Mouse (Mus musculus): ENCODE measurements around the gene Hmces. TPM values are rescaled to one million over a fixed set of nuclear protein-coding genes. Genes with fewer than 3 reads are reported as not detected.

The Hmces gene
- polyA plus RNA-seq, 1 experiment from 2014 or later, result 27.0 TPM

DNA sequence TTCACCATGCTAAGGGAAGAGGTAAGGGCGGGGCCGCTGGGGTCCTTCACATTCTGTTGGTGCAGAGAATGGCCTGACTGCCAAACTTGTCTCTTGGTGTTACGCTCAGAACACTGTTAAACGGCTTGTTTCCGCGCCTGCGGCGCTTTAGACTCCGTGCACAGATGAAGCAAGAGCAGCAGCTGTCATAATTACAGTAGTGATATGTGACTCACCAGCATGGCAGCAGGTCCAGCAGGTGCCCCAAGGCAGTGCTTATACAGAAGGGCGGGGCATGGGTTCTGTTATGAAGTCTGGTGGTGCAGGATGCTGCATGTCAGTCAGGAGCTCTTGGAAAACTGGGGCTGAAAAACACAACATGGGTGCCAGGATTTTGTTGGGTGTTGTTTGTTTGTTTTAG, 15.7 kb upstream of the Hmces start:
- no peak overlapping the region for H3K9ac ChIP-seq (ENCODE audit: low read length)
- H3K27me3 ChIP-seq (ENCODE audit: control insufficient read depth, insufficient read depth, low read length), result no peaks in the 10 kb centered on the region
- H3K4me3 ChIP-seq (ENCODE audit: low read length), result no peak overlapping the region
- no peaks in the 10 kb centered on the region for H3K9me3 ChIP-seq (replicated peaks; ENCODE audit: control insufficient read depth, low read length)
- no peak overlapping the region for H3K4me2 ChIP-seq (ENCODE audit: low read depth, low read length)
- H3K27ac ChIP-seq (ENCODE audit: low read length), result no peak overlapping the region
- H3K36me3 ChIP-seq (ENCODE audit: control insufficient read depth, insufficient read depth), result peaks cover 75% of the 10 kb centered on the region
- no peak for ATAC-seq (replicated peaks; ENCODE audit: extremely low read depth, insufficient read depth, low FRiP score)
- WGBS, result 92% methylated on average over 10 of the region's 10 CpGs
- no peaks in the 10 kb centered on the region for H3K4me1 ChIP-seq (ENCODE audit: control insufficient read depth, insufficient read depth, low read length)

GRCm38 (mm10) chr6:87906632-87907031, 7.1 kb upstream of the Hmces start:
- Histone ChIP-seq H3K27ac (ENCODE audit: low read length) (no peak overlapping the region), H3K4me2 (ENCODE audit: low read depth, low read length) (no peak overlapping the region), H3K4me1 (ENCODE audit: control insufficient read depth, insufficient read depth, low read length) (no peaks in the 10 kb centered on the region), H3K9me3 (replicated peaks; ENCODE audit: control insufficient read depth, low read length) (no peaks in the 10 kb centered on the region), H3K27me3 (ENCODE audit: control insufficient read depth, insufficient read depth, low read length) (no peaks in the 10 kb centered on the region), H3K4me3 (ENCODE audit: low read length) (no peak overlapping the region), H3K36me3 (ENCODE audit: control insufficient read depth, insufficient read depth) (peaks cover 72% of the 10 kb centered on the region), H3K9ac (ENCODE audit: low read length) (no peak overlapping the region)
- ATAC-seq (replicated peaks; ENCODE audit: extremely low read depth, insufficient read depth, low FRiP score), result no peak
- 76% methylated on average over 5 of the region's 5 CpGs for WGBS

DNA sequence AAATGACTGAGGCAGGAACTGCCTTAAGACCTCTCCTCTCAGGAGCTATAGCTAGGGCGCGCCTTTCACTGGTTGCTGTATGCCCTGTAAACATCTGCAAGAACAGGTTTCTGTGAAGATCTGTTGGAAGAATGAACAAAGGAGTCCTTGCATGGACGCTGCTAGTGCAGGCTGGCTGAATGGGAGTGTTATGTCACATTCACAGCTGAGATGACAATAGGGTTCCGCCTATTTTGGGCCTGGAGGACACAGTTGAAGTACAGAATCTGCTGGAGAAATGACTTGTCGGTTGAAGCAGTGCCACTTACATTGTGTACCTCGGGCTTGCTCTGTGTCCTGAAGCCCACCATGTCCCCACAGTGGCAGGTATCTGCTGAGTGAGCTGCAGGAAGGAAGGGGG, 4.6 kb upstream of the Hmces start:
- Histone ChIP-seq H3K4me2 (ENCODE audit: low read depth, low read length) (no peak overlapping the region), H3K9ac (ENCODE audit: low read length) (no peak overlapping the region), H3K4me1 (ENCODE audit: control insufficient read depth, insufficient read depth, low read length) (peaks cover 3% of the 10 kb centered on the region; the same call in 1 of the 2 replicates), H3K4me3 (ENCODE audit: low read length) (no peak overlapping the region), H3K9me3 (replicated peaks; ENCODE audit: control insufficient read depth, low read length) (no peaks in the 10 kb centered on the region), H3K27me3 (ENCODE audit: control insufficient read depth, insufficient read depth, low read length) (no peaks in the 10 kb centered on the region), H3K27ac (ENCODE audit: low read length) (no peak overlapping the region), H3K36me3 (ENCODE audit: control insufficient read depth, insufficient read depth) (peaks cover 65% of the 10 kb centered on the region)
- 87% methylated on average over 6 of the region's 6 CpGs for WGBS
- no peak for ATAC-seq (replicated peaks; ENCODE audit: extremely low read depth, insufficient read depth, low FRiP score)

- Histone ChIP-seq H3K9ac (ENCODE audit: low read length) (no peak overlapping the region), H3K27ac (ENCODE audit: low read length) (no peak overlapping the region), H3K36me3 (ENCODE audit: control insufficient read depth, insufficient read depth) (peaks cover 49% of the 10 kb centered on the region), H3K9me3 (replicated peaks; ENCODE audit: control insufficient read depth, low read length) (no peaks in the 10 kb centered on the region), H3K27me3 (ENCODE audit: control insufficient read depth, insufficient read depth, low read length) (no peaks in the 10 kb centered on the region), H3K4me2 (ENCODE audit: low read depth, low read length) (no peak overlapping the region), H3K4me3 (ENCODE audit: low read length) (no peak overlapping the region), H3K4me1 (ENCODE audit: control insufficient read depth, insufficient read depth, low read length) (peaks cover 12% of the 10 kb centered on the region)
- 78% methylated on average over 6 of the region's 6 CpGs for WGBS
- no peak for ATAC-seq (replicated peaks; ENCODE audit: extremely low read depth, insufficient read depth, low FRiP score)
These were observed 2.2 kb upstream of the Hmces start for GRCm38 (mm10) chr6:87911559-87911958.

DNA sequence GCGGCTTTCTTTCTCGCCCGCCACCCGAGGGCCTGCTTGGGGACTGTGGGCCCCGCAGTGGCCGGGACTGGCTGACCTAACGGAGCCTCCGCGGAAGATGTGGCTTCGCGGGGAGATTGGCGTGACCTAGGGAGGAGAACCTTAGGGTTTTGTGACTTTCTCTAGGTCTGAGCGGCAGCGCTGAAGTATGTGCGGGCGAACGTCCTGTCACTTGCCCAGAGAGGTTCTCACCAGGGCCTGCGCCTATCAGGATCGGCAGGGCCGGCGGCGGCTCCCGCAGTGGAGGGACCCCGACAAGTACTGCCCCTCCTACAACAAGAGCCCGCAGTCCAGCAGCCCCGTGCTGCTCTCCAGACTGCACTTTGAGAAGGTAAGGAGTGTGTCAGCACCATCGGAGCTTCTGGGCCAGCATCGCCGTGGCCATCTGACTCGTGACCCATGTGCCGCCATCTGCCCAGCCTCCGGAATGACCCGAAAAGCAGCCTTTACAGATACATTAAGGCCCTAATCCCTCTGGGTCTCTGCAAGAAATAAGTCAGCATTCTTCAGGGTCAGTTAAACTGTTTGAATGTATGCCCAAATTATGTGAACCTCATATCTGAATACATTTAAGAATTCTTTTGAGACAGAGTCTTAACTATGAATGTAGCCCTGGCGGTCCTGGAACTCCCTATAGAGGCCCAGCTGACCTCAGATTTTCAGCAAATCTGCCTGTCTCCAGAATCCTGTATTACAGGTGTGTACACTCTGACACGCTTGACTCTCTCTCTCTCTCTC, 779 bp downstream of the Hmces start:
- ATAC-seq (replicated peaks; ENCODE audit: extremely low read depth, insufficient read depth, low FRiP score), result peak; percentile 59
- H3K36me3 ChIP-seq (ENCODE audit: control insufficient read depth, insufficient read depth), result peaks cover 36% of the 10 kb centered on the region

GRCm38 (mm10) chr6:87915939-87916338, 2.2 kb downstream of the Hmces start:
- H3K9ac ChIP-seq (ENCODE audit: low read length), result no peak overlapping the region
- H3K36me3 ChIP-seq (ENCODE audit: control insufficient read depth, insufficient read depth), result peaks cover 34% of the 10 kb centered on the region
- H3K27me3 ChIP-seq (ENCODE audit: control insufficient read depth, insufficient read depth, low read length), result no peaks in the 10 kb centered on the region
- H3K4me2 ChIP-seq (ENCODE audit: low read depth, low read length), result no peak overlapping the region
- no peaks in the 10 kb centered on the region for H3K9me3 ChIP-seq (replicated peaks; ENCODE audit: control insufficient read depth, low read length)
- no peak for ATAC-seq (replicated peaks; ENCODE audit: extremely low read depth, insufficient read depth, low FRiP score)
- H3K27ac ChIP-seq (ENCODE audit: low read length), result no peak overlapping the region
- peaks cover 12% of the 10 kb centered on the region for H3K4me1 ChIP-seq (ENCODE audit: control insufficient read depth, insufficient read depth, low read length)
- WGBS, result 66% methylated on average over 5 of the region's 5 CpGs
- H3K4me3 ChIP-seq (ENCODE audit: low read length), result no peak overlapping the region

More for the DNA sequence above, 779 bp downstream of the Hmces start:
- Histone ChIP-seq H3K27ac (ENCODE audit: low read length) (peak overlapping the region; percentile 87), H3K4me2 (ENCODE audit: low read depth, low read length) (peak overlapping the region; percentile 81), H3K9ac (ENCODE audit: low read length) (peak overlapping the region; percentile 88), H3K27me3 (ENCODE audit: control insufficient read depth, insufficient read depth, low read length) (no peaks in the 10 kb centered on the region), H3K4me3 (ENCODE audit: low read length) (peak overlapping the region; percentile 76), H3K9me3 (replicated peaks; ENCODE audit: control insufficient read depth, low read length) (no peaks in the 10 kb centered on the region), H3K4me1 (ENCODE audit: control insufficient read depth, insufficient read depth, low read length) (peaks cover 12% of the 10 kb centered on the region)
- 4% methylated on average over 35 of the region's 35 CpGs for WGBS

DNA sequence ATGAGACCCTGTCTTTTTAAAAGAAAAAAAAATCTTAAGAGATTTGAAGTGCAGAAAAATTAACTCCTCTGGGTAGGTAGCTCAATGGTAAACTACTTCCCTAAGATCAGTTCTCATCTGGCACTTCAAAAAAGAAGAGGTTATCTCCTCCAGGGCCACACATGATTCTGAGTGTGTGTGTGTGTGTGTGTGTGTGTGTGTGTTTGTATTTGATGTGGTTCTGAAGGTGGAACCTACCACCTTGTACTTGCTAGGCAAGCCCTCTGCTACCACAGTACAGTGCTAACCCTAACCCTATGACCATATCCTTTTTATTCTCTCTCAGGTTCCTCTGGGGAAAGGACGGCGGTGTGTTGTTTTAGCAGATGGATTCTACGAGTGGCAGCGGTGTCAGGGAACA, 7.5 kb downstream of the Hmces start:
- Histone ChIP-seq H3K27me3 (ENCODE audit: control insufficient read depth, insufficient read depth, low read length) (no peaks in the 10 kb centered on the region), H3K27ac (ENCODE audit: low read length) (no peak overlapping the region), H3K9me3 (replicated peaks; ENCODE audit: control insufficient read depth, low read length) (no peaks in the 10 kb centered on the region), H3K4me1 (ENCODE audit: control insufficient read depth, insufficient read depth, low read length) (no peaks in the 10 kb centered on the region), H3K4me3 (ENCODE audit: low read length) (no peak overlapping the region), H3K36me3 (ENCODE audit: control insufficient read depth, insufficient read depth) (peaks cover 39% of the 10 kb centered on the region), H3K9ac (ENCODE audit: low read length) (no peak overlapping the region), H3K4me2 (ENCODE audit: low read depth, low read length) (no peak overlapping the region)
- WGBS, result 93% methylated on average over 4 of the region's 4 CpGs
- no peak for ATAC-seq (replicated peaks; ENCODE audit: extremely low read depth, insufficient read depth, low FRiP score)

DNA sequence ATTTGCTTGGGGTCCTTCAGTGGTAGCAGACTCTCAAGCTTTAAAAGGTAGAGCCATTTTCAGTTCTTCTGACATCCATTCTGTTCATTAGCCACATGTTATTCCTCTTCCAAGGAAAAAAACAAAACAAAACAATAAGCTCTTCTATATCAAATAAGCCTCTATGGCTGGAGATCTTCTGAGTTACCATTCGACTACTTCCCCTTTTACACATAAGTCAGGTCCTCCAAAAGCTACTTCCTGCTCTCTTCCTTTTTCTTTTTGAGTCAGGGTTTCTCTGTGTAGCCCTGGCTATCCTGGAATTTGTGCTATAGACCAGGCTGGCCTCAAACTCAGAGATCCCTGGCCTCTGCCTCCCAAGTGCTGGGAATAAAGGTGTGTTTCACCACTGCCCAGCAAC, 9.9 kb downstream of the Hmces start:
- Histone ChIP-seq H3K27me3 (ENCODE audit: control insufficient read depth, insufficient read depth, low read length) (no peaks in the 10 kb centered on the region), H3K36me3 (ENCODE audit: control insufficient read depth, insufficient read depth) (peaks cover 37% of the 10 kb centered on the region), H3K9ac (ENCODE audit: low read length) (no peak overlapping the region), H3K4me1 (ENCODE audit: control insufficient read depth, insufficient read depth, low read length) (no peaks in the 10 kb centered on the region), H3K4me2 (ENCODE audit: low read depth, low read length) (no peak overlapping the region), H3K9me3 (replicated peaks; ENCODE audit: control insufficient read depth, low read length) (no peaks in the 10 kb centered on the region), H3K4me3 (ENCODE audit: low read length) (no peak overlapping the region), H3K27ac (ENCODE audit: low read length) (no peak overlapping the region)
- no peak for ATAC-seq (replicated peaks; ENCODE audit: extremely low read depth, insufficient read depth, low FRiP score)
- 79% methylated on average over 1 of the region's 1 CpGs for WGBS

DNA sequence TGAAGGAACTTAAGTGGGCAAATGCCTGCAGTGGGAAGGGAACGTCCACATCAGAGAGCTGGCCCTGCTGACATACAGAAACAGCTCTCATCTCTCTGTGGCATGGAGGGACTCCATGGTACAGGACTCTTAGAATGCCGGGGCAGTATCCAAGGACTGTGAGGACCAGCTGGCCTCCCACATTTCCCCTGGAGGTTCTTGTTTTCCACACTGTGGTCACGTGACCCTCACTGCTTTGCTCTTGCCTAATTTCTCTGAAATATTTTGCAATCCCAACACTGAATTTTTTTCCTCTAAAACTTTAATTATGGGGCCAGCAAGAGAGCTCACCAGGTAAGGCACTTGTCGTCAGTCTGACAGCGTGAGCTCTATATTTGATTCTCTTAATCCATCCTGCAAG, 21.3 kb downstream of the Hmces start:
- Histone ChIP-seq H3K9me3 (replicated peaks; ENCODE audit: control insufficient read depth, low read length) (no peaks in the 10 kb centered on the region), H3K9ac (ENCODE audit: low read length) (no peak overlapping the region), H3K27me3 (ENCODE audit: control insufficient read depth, insufficient read depth, low read length) (no peaks in the 10 kb centered on the region), H3K4me3 (ENCODE audit: low read length) (no peak overlapping the region), H3K4me1 (ENCODE audit: control insufficient read depth, insufficient read depth, low read length) (no peaks in the 10 kb centered on the region), H3K27ac (ENCODE audit: low read length) (no peak overlapping the region), H3K36me3 (ENCODE audit: control insufficient read depth, insufficient read depth) (peaks cover 30% of the 10 kb centered on the region), H3K4me2 (ENCODE audit: low read depth, low read length) (no peak overlapping the region)
- WGBS, result 81% methylated on average over 5 of the region's 5 CpGs
- no peak for ATAC-seq (replicated peaks; ENCODE audit: extremely low read depth, insufficient read depth, low FRiP score)
